Mouse (Mus musculus) olfactory bulb, adult 2 months (tissue): ENCODE results near the gene Npr3. TPM values are rescaled to one million over a fixed set of nuclear protein-coding genes. Genes with fewer than 3 reads are reported as not detected.

Source experiments
- H3K27ac ChIP-seq: fragments of 200-500 bp; 2 replicates; pipeline ENCODE4 v1.5.1; 2012; ENCODE audit warnings: low read depth, low read length; ENCODE audit not compliant: insufficient read depth
- H3K4me1 ChIP-seq: fragments of 200-500 bp; 2 replicates; pipeline ENCODE4 v1.6.1; 2012; ENCODE audit warnings: low read length; ENCODE audit not compliant: control insufficient read depth, insufficient read depth
- H3K4me3 ChIP-seq: fragments of 200-500 bp; 2 replicates; pipeline ENCODE4 v1.5.1; 2012; ENCODE audit warnings: mild to moderate bottlenecking, low read depth, low read length, moderate library complexity; ENCODE audit not compliant: insufficient read depth
- CTCF ChIP-seq: fragments of 200-500 bp; IDR thresholded peaks from 2 replicates; pipeline ENCODE4 v1.5.1; 2012; ENCODE audit warnings: low read depth, mild to moderate bottlenecking, low read length, moderate library complexity; ENCODE audit not compliant: insufficient read depth
- POLR2A ChIP-seq: fragments of 200-500 bp; IDR thresholded peaks from 2 replicates; pipeline ENCODE4 v1.6.1; 2012; ENCODE audit warnings: mild to moderate bottlenecking, low read depth, low read length, moderate library complexity; ENCODE audit not compliant: insufficient read depth
- WGBS: fragments of 180-500 bp; shearing (Covaris S2); methylation state at CpG from one replicate; pipeline ENCODE4 v1.1.7; 2018; 5-methylcytosine and 5-hydroxymethylcytosine counted together
- polyA plus RNA-seq: library from polyadenylated mRNA; stranded (reverse); fragments of >200 nt; gene quantifications from 2 replicates; pipeline ENCODE4 v1.2.4, GENCODE M21; 2012; ENCODE audit warnings: low replicate concordance; ENCODE audit not compliant: missing spikeins, insufficient read depth, insufficient read length

Gene Npr3
- polyA plus RNA-seq = not detected in 2 replicates

- Histone ChIP-seq H3K4me3 (peak within 1 kb of the TSS; percentile 49), H3K4me1 (peaks cover 38% of the 10 kb centered on the region), H3K27ac (no peak within 1 kb of the TSS)
- TF ChIP-seq POLR2A (no peak), CTCF (peak; percentile 7; the same call in 1 of the 2 replicates)
- WGBS = 1% methylated on average over 42 of the region's 42 CpGs
Observed at GRCm38 (mm10) chr15:11906571-11907531, at the start of gene Npr3. Gene Npr3 (minus strand): TSS chr15:11907287.

- TF ChIP-seq CTCF = no peak
- TF ChIP-seq POLR2A = no peak
- Histone ChIP-seq H3K4me1 (no peaks in the 10 kb centered on the region), H3K27ac (no peak overlapping the region), H3K4me3 (no peak overlapping the region)
- WGBS = 84% methylated on average over 7 of the region's 7 CpGs
Observed at GRCm38 (mm10) chr15:11956129-11956528, 49.0 kb upstream of the Npr3 start.

DNA sequence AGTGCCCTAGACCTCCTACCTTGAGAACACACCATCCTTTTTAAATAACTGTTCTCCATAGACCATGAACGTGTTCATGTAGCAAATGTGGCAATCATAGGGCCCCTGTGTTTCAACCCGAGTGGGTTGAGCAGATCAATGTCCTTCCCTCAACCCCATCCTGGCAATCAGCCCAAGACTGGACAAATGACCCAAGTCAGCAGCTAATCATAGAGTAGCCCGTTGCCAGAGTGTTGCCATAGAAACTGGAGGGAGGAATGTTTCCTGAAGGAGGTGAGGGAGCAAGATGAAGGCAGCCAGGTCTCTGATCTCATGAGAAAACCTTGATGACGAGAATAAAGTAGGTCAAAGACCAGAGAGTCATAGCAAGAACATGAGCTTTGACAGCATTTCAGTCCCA lies 47.1 kb upstream of the Npr3 start:
- Histone ChIP-seq H3K27ac (no peak overlapping the region), H3K4me3 (no peak overlapping the region), H3K4me1 (no peaks in the 10 kb centered on the region)
- TF ChIP-seq CTCF (no peak), POLR2A (no peak)
- 44% methylated on average over 4 of the region's 4 CpGs for WGBS

DNA sequence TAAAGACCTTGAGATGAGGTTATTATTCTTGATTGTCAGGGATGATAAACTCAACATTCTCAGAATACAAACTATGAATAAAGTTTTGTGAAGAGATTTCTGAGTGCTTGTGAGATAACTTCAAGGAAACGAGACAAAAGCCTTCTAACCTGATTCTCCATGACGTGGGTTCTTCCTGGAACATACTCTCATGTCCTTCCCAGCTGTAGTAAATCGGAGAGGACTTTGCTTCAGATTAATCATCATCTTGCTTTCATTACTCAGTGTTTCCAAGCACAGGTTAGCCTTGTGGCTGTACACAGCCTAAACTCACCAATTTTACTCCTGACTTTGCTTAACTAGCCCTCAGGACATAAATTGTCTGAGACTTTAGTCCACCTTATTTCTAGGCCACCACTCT lies 45.1 kb upstream of the Npr3 start:
- Histone ChIP-seq H3K4me1 (no peaks in the 10 kb centered on the region), H3K4me3 (no peak overlapping the region), H3K27ac (no peak overlapping the region)
- WGBS = 84% methylated on average over 3 of the region's 3 CpGs
- no peak for TF ChIP-seq POLR2A
- no peak for TF ChIP-seq CTCF

- WGBS = 96% methylated on average over 7 of the region's 7 CpGs
- TF ChIP-seq POLR2A = no peak
- no peak for TF ChIP-seq CTCF
- no peaks in the 10 kb centered on the region for H3K4me1 ChIP-seq
- H3K4me3 ChIP-seq = no peak overlapping the region
- no peak overlapping the region for H3K27ac ChIP-seq
Observed at GRCm38 (mm10) chr15:11951181-11951580, 44.1 kb upstream of the Npr3 start.

GRCm38 (mm10) chr15:11950144-11950543 lies 43.1 kb upstream of the Npr3 start:
- TF ChIP-seq CTCF = no peak
- no peak for TF ChIP-seq POLR2A
- H3K4me1 ChIP-seq = no peaks in the 10 kb centered on the region
- no peak overlapping the region for H3K4me3 ChIP-seq
- 94% methylated on average over 10 of the region's 10 CpGs for WGBS
- no peak overlapping the region for H3K27ac ChIP-seq

DNA sequence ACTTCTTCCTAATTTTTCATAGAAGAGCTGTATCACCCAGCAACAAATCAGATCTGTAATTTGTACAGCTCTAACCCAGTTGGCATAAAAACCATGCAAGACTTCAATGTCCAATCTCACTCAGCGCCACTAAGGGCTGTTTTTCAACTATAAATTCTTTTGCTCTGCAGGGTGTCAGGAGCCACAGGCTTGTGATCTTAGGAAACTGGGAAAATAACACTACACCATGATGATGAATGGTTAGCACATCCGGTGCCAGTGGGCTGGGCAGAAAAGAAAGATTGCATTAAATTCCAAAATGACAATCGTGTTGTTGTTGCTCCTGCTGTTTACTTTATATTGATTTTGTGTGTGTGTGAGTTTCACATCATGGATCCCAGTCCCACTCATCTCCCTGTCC lies 42.4 kb upstream of the Npr3 start:
- Histone ChIP-seq H3K4me3 (no peak overlapping the region), H3K27ac (no peak overlapping the region), H3K4me1 (no peaks in the 10 kb centered on the region)
- TF ChIP-seq CTCF = no peak
- TF ChIP-seq POLR2A = no peak
- WGBS = 79% methylated on average over 3 of the region's 3 CpGs

GRCm38 (mm10) chr15:11940855-11941254 lies 33.8 kb upstream of the Npr3 start:
- Histone ChIP-seq H3K4me1 (no peaks in the 10 kb centered on the region), H3K4me3 (no peak overlapping the region), H3K27ac (no peak overlapping the region)
- TF ChIP-seq POLR2A (no peak), CTCF (no peak)
- 55% methylated on average over 5 of the region's 5 CpGs for WGBS

GRCm38 (mm10) chr15:11927742-11928141 lies 20.7 kb upstream of the Npr3 start:
- Histone ChIP-seq H3K27ac (no peak overlapping the region), H3K4me1 (no peaks in the 10 kb centered on the region), H3K4me3 (no peak overlapping the region)
- 85% methylated on average over 3 of the region's 3 CpGs for WGBS
- TF ChIP-seq POLR2A = no peak
- TF ChIP-seq CTCF = no peak
